Mouse (Mus musculus): ENCODE results near the gene Tulp3. TPM values are rescaled to one million over a fixed set of nuclear protein-coding genes. Genes with fewer than 3 reads are reported as not detected.

The Tulp3 gene
- polyA plus RNA-seq, 1 experiment from 2014 or later, result 16.1 TPM

DNA sequence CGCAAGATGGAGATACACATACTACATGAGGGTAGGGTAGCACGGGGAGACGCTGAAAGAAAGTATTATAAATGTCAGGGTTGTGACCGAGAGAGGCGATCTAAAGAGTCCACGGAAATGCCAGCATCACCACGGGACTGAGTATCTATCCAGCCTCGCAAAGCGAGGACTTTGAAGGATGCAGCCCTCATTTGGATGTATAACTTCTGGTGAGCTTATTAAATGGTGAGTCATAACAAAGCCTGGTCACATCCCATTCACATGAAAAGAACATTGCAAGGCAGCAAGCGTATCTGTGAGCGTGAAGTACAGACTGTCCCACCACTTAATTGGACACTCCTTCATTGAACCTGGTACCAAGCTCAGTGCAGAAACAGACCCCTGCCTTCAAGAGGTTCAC, 54.2 kb downstream of the Tulp3 start:
- 36% methylated on average over 11 of the region's 11 CpGs for WGBS
- DNase-seq (ENCODE audit: low spot score), result no peak
- Histone ChIP-seq H3K27ac (peak overlapping the region; percentile 90; the same call in 1 of the 2 replicates), H3K27me3 (ENCODE audit: insufficient read depth, poor library complexity, severe bottlenecking) (peaks cover 30% of the 10 kb centered on the region), H3K36me3 (no peaks in the 10 kb centered on the region), H3K9me3 (no peaks in the 10 kb centered on the region), H3K4me1 (peaks cover 39% of the 10 kb centered on the region), H3K4me3 (peak overlapping the region; percentile 81)

DNA sequence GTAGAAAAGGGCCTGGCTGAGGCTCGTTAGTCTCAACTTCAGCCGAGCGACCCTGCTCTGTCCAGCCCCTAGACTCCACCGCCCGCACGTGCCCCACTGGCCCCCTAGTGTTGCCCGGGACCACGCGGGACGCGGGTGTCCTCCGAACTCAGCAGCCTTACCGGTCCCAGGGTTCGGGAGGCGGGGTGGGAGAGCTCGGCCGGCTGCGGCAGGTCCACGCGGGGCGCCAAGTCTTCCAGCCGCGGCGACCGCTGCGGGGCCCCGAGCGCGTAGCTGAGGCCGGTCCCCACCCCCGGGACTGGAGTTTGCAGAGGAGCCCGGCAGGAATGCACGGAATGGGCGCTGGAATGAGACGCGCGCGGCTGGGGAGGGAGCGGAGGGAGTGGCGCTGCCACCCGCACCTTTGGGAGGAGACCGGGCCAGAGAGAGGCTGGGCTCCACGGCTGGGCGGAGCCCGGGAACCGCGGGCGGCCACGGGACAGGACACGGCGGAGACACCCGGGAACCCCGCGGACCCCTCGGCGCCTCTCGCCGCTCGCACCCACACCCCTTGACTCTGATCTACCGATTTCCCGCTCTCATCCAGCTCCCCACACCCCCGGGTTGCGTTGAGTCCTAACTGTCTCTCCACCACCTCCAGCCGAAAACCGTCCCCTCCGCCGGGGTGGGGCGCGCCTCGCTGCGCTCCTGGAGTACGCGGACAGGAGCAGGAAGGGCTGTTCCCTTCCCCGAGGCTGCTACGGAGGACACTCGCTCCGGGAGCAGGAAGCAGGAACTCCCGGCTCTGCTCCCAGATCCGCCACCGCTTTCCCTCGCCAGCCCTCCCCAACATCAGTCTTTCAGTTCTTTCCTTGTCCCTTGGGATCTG, 55.3 kb downstream of the Tulp3 start, which contains the start of gene Tead4:
Gene Tead4, minus strand, starts transcription at position 690 of the 868 bp plus-strand sequence.
- DNase-seq (ENCODE audit: low spot score), result peak; percentile 86
- Histone ChIP-seq H3K4me3 (peak within 1 kb of the TSS; percentile 81), H3K27ac (peak within 1 kb of the TSS; percentile 90), H3K4me1 (peaks cover 47% of the 10 kb centered on the region), H3K27me3 (ENCODE audit: insufficient read depth, poor library complexity, severe bottlenecking) (peaks cover 28% of the 10 kb centered on the region), H3K9me3 (no peaks in the 10 kb centered on the region), H3K36me3 (no peaks in the 10 kb centered on the region)
- WGBS, result under 1% methylated on average over 79 of the region's 81 CpGs

DNA sequence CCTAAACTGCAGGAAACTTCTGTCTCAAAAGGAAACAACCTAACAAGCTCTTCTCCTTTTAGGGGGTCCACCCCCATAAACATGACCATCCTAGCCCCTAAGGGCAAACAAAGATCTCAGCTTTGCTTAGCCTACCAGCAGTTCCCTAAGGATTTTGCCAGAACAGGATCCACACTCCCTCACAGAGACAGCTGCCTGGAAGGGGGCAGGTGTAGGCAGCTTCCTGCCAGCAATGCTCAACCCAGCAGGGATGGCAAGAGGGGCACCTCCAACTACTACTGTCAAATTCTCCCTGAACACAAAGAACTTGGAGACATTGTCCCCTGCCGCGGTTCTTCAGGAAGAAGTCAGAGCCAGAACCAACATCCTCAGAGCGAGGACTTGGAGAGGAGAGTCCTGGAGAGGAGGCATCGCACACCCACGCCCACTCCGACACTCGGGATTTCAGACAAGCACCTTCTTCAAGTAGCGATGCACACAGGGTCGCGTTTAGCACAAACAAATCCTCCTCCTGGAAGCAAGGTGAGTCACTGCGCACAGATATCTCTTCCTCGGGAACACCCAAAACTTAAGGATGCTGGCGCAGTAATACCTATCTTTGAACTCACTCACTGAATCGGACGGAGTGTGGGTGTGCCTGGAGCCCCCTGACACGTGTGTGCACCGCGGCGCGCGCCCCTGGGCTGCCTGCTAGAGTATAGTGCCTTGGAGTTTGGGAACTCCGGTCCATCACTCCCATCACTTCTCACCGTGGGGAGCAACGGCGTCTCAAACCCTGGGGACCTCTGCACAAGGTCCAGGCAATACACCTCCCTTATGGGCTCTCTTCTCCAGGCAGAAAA, 56.1 kb downstream of the Tulp3 start:
- WGBS, result under 1% methylated on average over 25 of the region's 25 CpGs
- Histone ChIP-seq H3K4me3 (peak overlapping the region; percentile 81), H3K27ac (peak overlapping the region; percentile 90), H3K4me1 (peaks cover 47% of the 10 kb centered on the region), H3K27me3 (ENCODE audit: insufficient read depth, poor library complexity, severe bottlenecking) (peaks cover 25% of the 10 kb centered on the region), H3K36me3 (no peaks in the 10 kb centered on the region), H3K9me3 (no peaks in the 10 kb centered on the region)
- DNase-seq (ENCODE audit: low spot score), result no peak

DNA sequence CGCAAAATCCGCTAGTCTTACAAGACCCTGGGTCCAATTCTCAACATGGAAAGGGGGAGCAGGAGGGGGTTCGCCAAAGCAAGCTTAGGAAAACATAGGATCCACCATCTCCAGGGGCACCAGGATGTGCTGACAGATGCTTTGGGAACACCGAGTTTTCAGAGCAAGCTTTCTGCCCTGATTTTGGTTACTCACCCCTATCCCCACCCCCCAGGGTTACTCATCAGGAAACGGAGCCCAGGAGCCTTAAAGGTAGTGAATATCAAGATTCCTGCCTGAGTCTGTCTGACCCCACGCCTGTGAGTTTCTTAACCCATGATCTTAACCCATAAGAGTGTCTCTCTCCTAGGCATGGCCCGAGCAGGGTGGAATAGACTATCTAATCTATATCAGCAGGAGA, 57.4 kb downstream of the Tulp3 start:
- Histone ChIP-seq H3K9me3 (no peaks in the 10 kb centered on the region), H3K27me3 (ENCODE audit: insufficient read depth, poor library complexity, severe bottlenecking) (peaks cover 25% of the 10 kb centered on the region), H3K4me1 (peaks cover 47% of the 10 kb centered on the region), H3K27ac (no peak overlapping the region), H3K4me3 (no peak overlapping the region), H3K36me3 (no peaks in the 10 kb centered on the region)
- no peak for DNase-seq (ENCODE audit: low spot score)
- WGBS, result 30% methylated on average over 7 of the region's 7 CpGs

DNA sequence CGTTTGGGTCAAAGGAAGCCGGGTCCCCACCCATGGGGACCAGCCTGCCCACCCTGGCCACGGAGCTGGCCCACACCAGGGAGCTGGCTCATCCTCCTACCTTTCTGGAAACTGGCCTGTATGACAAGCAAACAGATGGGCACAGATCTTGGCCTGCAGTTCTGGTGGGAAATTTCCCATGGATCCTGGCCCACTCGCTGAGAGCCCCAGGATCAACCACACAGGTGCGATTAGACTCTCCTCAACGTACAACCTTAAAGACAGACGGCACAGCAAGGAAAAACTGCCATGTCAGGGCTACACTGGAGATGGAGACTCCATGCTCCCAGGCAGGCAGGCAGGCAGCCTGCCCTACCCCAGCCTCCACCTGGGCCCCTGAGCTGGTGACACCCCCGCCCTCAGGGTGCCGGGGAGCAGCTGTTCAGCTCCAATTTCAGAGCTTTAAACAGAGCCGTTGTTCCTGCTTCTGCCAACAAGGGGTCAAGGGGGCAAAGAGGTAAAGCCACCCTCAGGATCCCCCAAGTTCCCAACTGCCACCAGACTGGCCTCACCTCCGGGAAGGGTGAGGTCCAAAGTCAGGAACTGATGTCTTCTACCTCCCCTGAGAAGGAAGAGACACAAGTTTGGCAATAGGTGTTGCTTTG, 58.8 kb downstream of the Tulp3 start:
- no peak for DNase-seq (ENCODE audit: low spot score)
- no peaks in the 10 kb centered on the region for H3K36me3 ChIP-seq
- H3K27me3 ChIP-seq (ENCODE audit: insufficient read depth, poor library complexity, severe bottlenecking), result peaks cover 25% of the 10 kb centered on the region
- 32% methylated on average over 11 of the region's 11 CpGs for WGBS
- H3K27ac ChIP-seq, result peak overlapping the region; percentile 72
- H3K4me1 ChIP-seq, result peaks cover 47% of the 10 kb centered on the region
- no peaks in the 10 kb centered on the region for H3K9me3 ChIP-seq
- peak overlapping the region; percentile 8; the same call in 1 of the 2 replicates for H3K4me3 ChIP-seq

DNA sequence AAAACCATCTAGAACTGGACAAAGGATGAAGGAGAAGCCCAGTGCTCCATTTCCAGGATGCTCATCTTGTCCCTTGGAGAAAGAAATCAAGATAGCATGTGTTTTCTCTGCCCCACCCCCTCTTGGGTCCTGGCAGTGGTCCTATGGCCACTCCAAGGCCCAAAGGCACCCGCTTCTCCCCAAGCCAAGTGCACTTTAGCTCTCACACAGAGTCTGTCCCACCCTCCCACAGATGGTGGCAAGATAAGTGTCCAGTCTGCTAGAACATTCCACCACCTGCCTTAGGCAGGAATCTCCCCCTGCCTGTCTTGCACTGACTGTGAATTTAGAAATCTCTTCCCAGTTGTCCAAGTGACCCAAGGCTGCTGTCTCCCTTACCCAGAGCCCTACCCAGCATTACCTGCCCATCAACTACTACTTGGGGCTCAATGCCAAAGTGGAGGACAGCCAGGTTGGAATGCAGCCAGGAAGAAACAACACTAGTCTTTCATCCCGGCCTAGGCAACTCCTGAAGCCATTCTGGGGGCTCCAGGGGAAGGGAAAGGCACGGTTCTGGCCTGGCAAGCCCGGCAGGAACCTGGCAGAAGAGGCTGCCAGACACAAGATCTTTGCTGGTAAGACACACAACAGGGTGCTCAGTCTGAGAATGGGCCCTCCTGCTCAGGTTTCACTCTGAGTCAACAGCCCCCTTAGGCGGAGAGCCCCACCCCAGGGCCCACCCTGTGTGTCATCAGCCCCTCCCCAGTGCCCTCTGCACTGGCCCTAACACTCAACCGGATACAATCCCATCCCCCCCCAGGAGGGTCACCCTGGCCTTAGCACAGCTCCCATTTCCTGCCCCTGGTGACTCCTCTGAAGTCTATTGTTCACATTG, 59.5 kb downstream of the Tulp3 start:
- no peaks in the 10 kb centered on the region for H3K36me3 ChIP-seq
- DNase-seq (ENCODE audit: low spot score), result no peak
- peak overlapping the region; percentile 72 for H3K27ac ChIP-seq
- H3K9me3 ChIP-seq, result no peaks in the 10 kb centered on the region
- peaks cover 41% of the 10 kb centered on the region for H3K4me1 ChIP-seq
- 35% methylated on average over 6 of the region's 6 CpGs for WGBS
- peaks cover 25% of the 10 kb centered on the region for H3K27me3 ChIP-seq (ENCODE audit: insufficient read depth, poor library complexity, severe bottlenecking)
- H3K4me3 ChIP-seq, result peak overlapping the region; percentile 8; the same call in 1 of the 2 replicates

DNA sequence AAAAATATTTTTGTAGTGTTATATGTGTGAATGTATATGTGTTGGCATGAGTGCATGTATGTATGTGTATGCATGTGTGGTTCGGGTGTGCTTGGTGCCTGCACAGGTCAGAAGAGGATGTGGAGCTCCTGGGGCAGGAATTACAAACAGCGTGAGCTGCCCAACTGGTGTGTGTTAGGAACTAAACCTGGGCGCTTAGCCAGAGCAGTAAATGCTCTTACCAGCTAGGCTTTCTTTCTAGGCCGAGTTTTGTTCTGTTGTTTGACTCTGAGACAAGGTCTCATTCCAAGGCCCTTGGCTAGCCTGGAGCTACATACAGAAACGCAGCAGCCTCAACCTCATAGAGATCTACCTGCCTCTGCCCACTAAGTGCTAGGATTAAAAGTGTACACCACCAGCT, 64.4 kb downstream of the Tulp3 start:
- no peaks in the 10 kb centered on the region for H3K27me3 ChIP-seq (ENCODE audit: insufficient read depth, poor library complexity, severe bottlenecking)
- DNase-seq (ENCODE audit: low spot score), result no peak
- H3K4me3 ChIP-seq, result no peak overlapping the region
- H3K4me1 ChIP-seq, result peaks cover 14% of the 10 kb centered on the region
- 91% methylated on average over 5 of the region's 5 CpGs for WGBS
- no peaks in the 10 kb centered on the region for H3K9me3 ChIP-seq
- no peaks in the 10 kb centered on the region for H3K36me3 ChIP-seq
- H3K27ac ChIP-seq, result no peak overlapping the region

DNA sequence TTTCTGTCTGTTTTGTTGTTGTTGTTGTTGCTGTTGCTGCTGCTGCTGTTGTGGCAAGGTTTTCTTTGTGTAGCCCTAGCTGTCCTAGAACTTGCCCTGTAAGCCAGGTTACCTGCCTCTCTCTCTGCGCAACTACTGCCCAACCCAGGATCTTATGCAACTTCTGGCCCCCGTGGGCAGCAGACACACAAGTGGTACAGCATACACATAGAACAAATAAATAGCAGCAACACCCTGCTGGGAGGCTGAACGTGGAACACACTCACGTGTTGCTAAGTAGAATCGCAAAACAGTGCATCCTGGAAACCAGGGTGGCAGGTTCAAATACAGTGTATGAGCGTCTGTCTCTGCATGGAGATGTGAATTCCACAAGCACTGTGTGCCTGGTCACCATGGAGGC, 67.0 kb downstream of the Tulp3 start:
- Histone ChIP-seq H3K4me1 (peaks cover 25% of the 10 kb centered on the region), H3K27ac (no peak overlapping the region), H3K9me3 (no peaks in the 10 kb centered on the region), H3K36me3 (no peaks in the 10 kb centered on the region), H3K27me3 (ENCODE audit: insufficient read depth, poor library complexity, severe bottlenecking) (no peaks in the 10 kb centered on the region), H3K4me3 (no peak overlapping the region)
- WGBS, result 86% methylated on average over 6 of the region's 6 CpGs
- no peak for DNase-seq (ENCODE audit: low spot score)

DNA sequence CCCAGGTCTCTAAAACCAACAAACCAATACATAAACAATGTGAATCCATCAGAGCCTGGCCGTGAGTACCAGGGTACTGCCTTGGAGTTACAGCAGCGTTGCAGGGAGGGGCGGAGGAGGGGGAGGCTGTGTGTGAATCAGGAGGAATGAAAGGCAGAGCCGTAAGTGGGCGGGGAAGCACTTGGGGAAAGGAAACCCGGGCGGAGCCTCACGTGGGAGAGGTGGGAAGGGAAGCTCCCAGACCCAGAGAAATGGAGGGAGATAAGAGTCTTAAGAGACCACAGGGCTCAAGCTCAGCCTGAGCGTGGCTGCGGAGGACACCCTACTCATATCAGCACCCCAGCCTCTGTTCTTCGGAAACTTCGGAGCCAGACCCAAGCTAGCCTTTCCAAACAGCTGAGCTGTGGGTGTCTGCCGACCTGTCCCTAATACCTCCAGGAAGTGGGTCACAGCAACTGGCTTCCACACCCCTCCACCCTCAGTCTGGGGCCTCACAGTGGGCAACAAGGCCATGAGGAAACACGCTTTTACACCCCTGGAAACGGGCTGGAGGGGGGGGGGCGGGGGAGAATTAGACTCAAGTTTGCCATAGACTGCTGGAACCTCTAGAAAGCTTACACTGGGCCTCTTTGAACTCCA, 69.7 kb downstream of the Tulp3 start:
- Histone ChIP-seq H3K4me1 (peaks cover 30% of the 10 kb centered on the region), H3K36me3 (no peaks in the 10 kb centered on the region), H3K27me3 (ENCODE audit: insufficient read depth, poor library complexity, severe bottlenecking) (no peaks in the 10 kb centered on the region), H3K27ac (peak overlapping the region; percentile 86), H3K4me3 (peak overlapping the region; percentile 56), H3K9me3 (no peaks in the 10 kb centered on the region)
- DNase-seq (ENCODE audit: low spot score), result peak; percentile 93
- WGBS, result 3% methylated on average over 16 of the region's 16 CpGs

DNA sequence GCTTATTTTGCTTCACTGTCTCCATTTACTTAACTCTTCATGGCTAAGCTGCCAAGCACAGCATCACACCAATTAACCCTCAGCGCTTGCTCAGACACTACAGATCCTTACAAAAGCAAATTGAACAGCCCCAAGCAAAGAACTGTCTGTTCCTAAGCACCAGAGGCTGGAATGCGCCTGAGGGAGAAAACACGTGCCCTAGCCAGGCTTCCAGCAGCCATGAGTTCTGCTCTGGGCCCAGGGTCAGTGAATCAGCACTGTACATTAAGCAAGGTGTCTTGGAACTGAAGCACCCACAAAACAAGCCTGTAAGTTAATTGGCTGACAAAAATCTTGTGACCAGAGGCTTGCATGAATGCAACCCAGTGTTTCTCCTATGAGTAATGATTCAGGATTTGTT, 73.5 kb downstream of the Tulp3 start:
- H3K4me3 ChIP-seq, result no peak overlapping the region
- no peaks in the 10 kb centered on the region for H3K36me3 ChIP-seq
- no peaks in the 10 kb centered on the region for H3K27me3 ChIP-seq (ENCODE audit: insufficient read depth, poor library complexity, severe bottlenecking)
- WGBS, result 60% methylated on average over 3 of the region's 3 CpGs
- DNase-seq (ENCODE audit: low spot score), result no peak
- H3K4me1 ChIP-seq, result peaks cover 45% of the 10 kb centered on the region
- H3K27ac ChIP-seq, result no peak overlapping the region
- no peaks in the 10 kb centered on the region for H3K9me3 ChIP-seq

DNA sequence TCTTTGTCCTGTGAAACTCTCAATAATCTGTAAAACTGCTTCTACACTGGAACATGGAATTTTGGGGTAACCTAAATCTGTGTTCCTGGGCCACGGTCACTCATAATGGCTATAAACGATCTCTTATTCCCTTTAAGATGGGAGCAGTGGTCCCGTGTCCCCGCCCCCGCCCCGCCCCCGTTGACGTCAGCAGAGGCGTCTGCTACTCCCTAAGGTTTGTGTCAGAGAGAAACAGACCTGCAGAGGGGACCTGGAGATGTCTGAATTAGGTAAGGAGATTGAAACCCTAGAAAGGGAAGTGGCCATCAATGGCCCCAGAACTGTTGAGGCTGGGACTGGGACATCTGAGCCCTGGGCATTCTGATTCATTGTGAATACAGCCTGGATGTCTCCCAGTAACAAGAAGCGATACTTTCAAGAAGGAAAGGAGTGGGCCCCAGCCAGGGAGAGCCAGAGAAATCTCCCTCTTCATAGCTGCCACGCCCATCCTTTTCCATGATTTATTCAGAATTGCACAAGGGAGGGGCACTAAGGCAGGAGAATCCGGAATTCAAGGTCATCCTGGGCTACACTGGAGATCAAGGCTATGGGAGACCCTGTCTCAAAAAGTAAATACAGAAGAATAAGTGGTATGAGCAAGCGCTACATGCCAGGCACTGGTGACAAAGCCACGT, 75.0 kb downstream of the Tulp3 start:
- WGBS, result 48% methylated on average over 14 of the region's 14 CpGs
- no peak for DNase-seq (ENCODE audit: low spot score)
- Histone ChIP-seq H3K27ac (no peak overlapping the region), H3K4me3 (no peak overlapping the region), H3K4me1 (peaks cover 31% of the 10 kb centered on the region), H3K27me3 (ENCODE audit: insufficient read depth, poor library complexity, severe bottlenecking) (no peaks in the 10 kb centered on the region), H3K36me3 (no peaks in the 10 kb centered on the region), H3K9me3 (no peaks in the 10 kb centered on the region)

Measured in heart, embryonic 10.5 days (tissue).